Mouse (Mus musculus) ES-Bruce4 (cell line): Measurements from ENCODE around the gene Lcn2. TPM values are rescaled to one million over a fixed set of nuclear protein-coding genes. Genes with fewer than 3 reads are reported as not detected.

Experiments used
- H3K27ac ChIP-seq: 2 replicates; pipeline ENCODE4 v1.5.1; 2012; ENCODE audit warnings: low read length, inconsistent platforms; ENCODE audit not compliant: insufficient read depth
- H3K27me3 ChIP-seq: 2 replicates; pipeline ENCODE4 v1.6.1; 2012; ENCODE audit warnings: mild to moderate bottlenecking, low read length, inconsistent platforms; ENCODE audit not compliant: control insufficient read depth, poor library complexity, insufficient read depth, severe bottlenecking
- H3K36me3 ChIP-seq: 2 replicates; pipeline ENCODE4 v1.6.1; 2012; ENCODE audit warnings: inconsistent platforms, mild to moderate bottlenecking, low read length, moderate library complexity; ENCODE audit not compliant: control insufficient read depth, poor library complexity, insufficient read depth, severe bottlenecking
- H3K4me1 ChIP-seq: one replicate; pipeline ENCODE4 v1.8.1; 2011; ENCODE audit warnings: low read length; ENCODE audit not compliant: control insufficient read depth, insufficient read depth
- H3K4me3 ChIP-seq: 2 replicates; pipeline ENCODE4 v1.5.1; 2011; ENCODE audit warnings: low read depth, mild to moderate bottlenecking, low read length
- H3K9ac ChIP-seq: 2 replicates; pipeline ENCODE4 v1.6.1; 2012; ENCODE audit warnings: low read depth, mild to moderate bottlenecking, inconsistent platforms; ENCODE audit not compliant: poor library complexity, severe bottlenecking
- H3K9me3 ChIP-seq: replicated peaks from 2 replicates; pipeline ENCODE4 v1.6.1; 2012; ENCODE audit warnings: mild to moderate bottlenecking, low read length, inconsistent platforms; ENCODE audit not compliant: control insufficient read depth, poor library complexity, insufficient read depth, severe bottlenecking
- CTCF ChIP-seq: IDR thresholded peaks from one replicate; pipeline ENCODE4 v1.8.1; 2011; ENCODE audit warnings: low read depth, low read length
- EP300 ChIP-seq: IDR thresholded peaks from 2 replicates; pipeline ENCODE4 v1.6.1; 2011; ENCODE audit warnings: low read depth, low read length; ENCODE audit not compliant: insufficient read depth
- POLR2A ChIP-seq: IDR thresholded peaks from one replicate; pipeline ENCODE4 v1.8.1; 2011; ENCODE audit warnings: low read length; ENCODE audit not compliant: insufficient read depth
- polyA plus RNA-seq: library from polyadenylated mRNA; stranded (reverse); fragments of >200 nt; gene quantifications from 2 replicates; pipeline ENCODE4 v1.2.4, GENCODE M21; 2011; ENCODE audit warnings: low read depth; ENCODE audit not compliant: missing spikeins, insufficient read depth, insufficient read length

The Lcn2 gene
- polyA plus RNA-seq, 1 experiment = not detected

- Histone ChIP-seq H3K9me3 (no peaks in the 10 kb centered on the region), H3K4me1 (no peaks in the 10 kb centered on the region), H3K27me3 (no peaks in the 10 kb centered on the region), H3K9ac (no peak overlapping the region), H3K36me3 (no peaks in the 10 kb centered on the region), H3K4me3 (no peak overlapping the region), H3K27ac (no peak overlapping the region)
- no peak for TF ChIP-seq EP300
- no peak for TF ChIP-seq CTCF
- TF ChIP-seq POLR2A = no peak
Measured at GRCm38 (mm10) chr2:32339912-32340642, 48.0 kb downstream of the Lcn2 start.

DNA sequence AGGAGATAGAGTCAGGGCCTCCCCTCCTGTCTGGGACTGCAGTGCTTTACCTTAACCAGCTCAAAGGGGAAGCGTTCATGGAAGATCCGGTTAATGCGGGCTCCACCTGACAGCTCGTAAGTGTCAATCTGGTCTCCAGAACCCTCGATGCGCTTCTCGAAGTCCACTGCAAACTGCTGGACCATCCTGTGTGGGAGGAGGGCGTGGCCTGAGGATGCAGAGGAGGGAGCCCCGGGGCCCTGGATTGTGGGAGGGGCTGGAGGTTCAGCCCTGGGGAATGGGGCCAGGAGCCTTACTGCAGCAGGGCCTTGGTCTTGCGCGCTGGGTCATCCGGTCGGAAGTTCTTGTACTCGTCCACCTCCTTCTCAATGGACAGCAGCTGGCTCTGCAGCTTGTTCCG is 52.2 kb downstream of the Lcn2 start:
- Histone ChIP-seq H3K27ac (no peak overlapping the region), H3K27me3 (no peaks in the 10 kb centered on the region), H3K4me1 (no peaks in the 10 kb centered on the region), H3K9ac (no peak overlapping the region), H3K9me3 (no peaks in the 10 kb centered on the region), H3K36me3 (no peaks in the 10 kb centered on the region), H3K4me3 (no peak overlapping the region)
- TF ChIP-seq CTCF = no peak
- no peak for TF ChIP-seq POLR2A
- TF ChIP-seq EP300 = no peak

Other genes starting within 250 kb of the Lcn2 start
- 106 and 112 TPM in 2 replicates for gene Prrc2b, start 237.2 kb downstream of the Lcn2 start, polyA plus RNA-seq
- gene Pomt1, start 151.7 kb downstream of the Lcn2 start, polyA plus RNA-seq = 30.6 and 39.5 TPM in 2 replicates
- gene Uck1, start 128.1 kb downstream of the Lcn2 start, polyA plus RNA-seq = 27.8 and 29.7 TPM in 2 replicates
- gene Golga2, start 100.9 kb downstream of the Lcn2 start, polyA plus RNA-seq = 38.4 and 39.3 TPM in 2 replicates
- gene Swi5, start 100.2 kb downstream of the Lcn2 start, polyA plus RNA-seq = 553 and 558 TPM in 2 replicates
- 34.3 and 38.7 TPM in 2 replicates for gene Ciz1, start 35.9 kb downstream of the Lcn2 start, polyA plus RNA-seq
- gene Dnm1, start 34.9 kb downstream of the Lcn2 start, polyA plus RNA-seq = 11.6 and 17.0 TPM in 2 replicates
- gene 1110008P14Rik, start 6.3 kb downstream of the Lcn2 start, polyA plus RNA-seq = 25.7 and 30.5 TPM in 2 replicates
- 18.1 and 22.2 TPM in 2 replicates for gene Ptges2, start 7.6 kb upstream of the Lcn2 start, polyA plus RNA-seq
- gene Naif1, start 62.2 kb upstream of the Lcn2 start, polyA plus RNA-seq = 3.0 and 3.6 TPM in 2 replicates
- gene Slc25a25, start 63.2 kb upstream of the Lcn2 start, polyA plus RNA-seq = 12.8 and 16.5 TPM in 2 replicates
- gene Fam102a, start 147.1 kb upstream of the Lcn2 start, polyA plus RNA-seq = 12.2 and 16.5 TPM in 2 replicates
- gene Dpm2, start 182.6 kb upstream of the Lcn2 start, polyA plus RNA-seq = 35.1 and 41.7 TPM in 2 replicates
- 1.8 and 4.1 TPM in 2 replicates for gene Pip5kl1, start 186.5 kb upstream of the Lcn2 start, polyA plus RNA-seq
- gene 9430097D07Rik, start 187.4 kb upstream of the Lcn2 start, polyA plus RNA-seq = 0.44 TPM in 1 of 2 replicates, not detected in the other
- gene St6galnac4, start 198.8 kb upstream of the Lcn2 start, polyA plus RNA-seq = 9.4 and 9.7 TPM in 2 replicates
- 22.5 and 24.2 TPM in 2 replicates for gene St6galnac6, start 211.5 kb upstream of the Lcn2 start, polyA plus RNA-seq
- gene Ak1, start 233.5 kb upstream of the Lcn2 start, polyA plus RNA-seq = 71.8 and 74.7 TPM in 2 replicates